Mouse (Mus musculus): ENCODE results near the gene Ppif. TPM values are rescaled to one million over a fixed set of nuclear protein-coding genes. Genes with fewer than 3 reads are reported as not detected.

Gene Ppif
- total and polyA plus RNA-seq, 3 experiments = 244 to 487 (median 288) TPM

GRCm38 (mm10) chr14:25654401-25655197 is 39.4 kb upstream of the Ppif start:
- no peak for TF ChIP-seq POLR2A (IDR thresholded peaks at IDR 0.05; ENCODE audit: insufficient read depth, low read depth, low read length)
- no peak overlapping the region for H3K9ac ChIP-seq (ENCODE audit: low read depth, low read length)
- no peaks in the 10 kb centered on the region for H3K36me3 ChIP-seq (ENCODE audit: control insufficient read depth, insufficient read depth, low read length)
- H3K4me1 ChIP-seq (ENCODE audit: control insufficient read depth, insufficient read depth, low read length) = no peaks in the 10 kb centered on the region
- no peaks in the 10 kb centered on the region for H3K79me2 ChIP-seq (replicated peaks; ENCODE audit: control insufficient read depth, insufficient read depth, low read length)
- H3K27ac ChIP-seq = no peak overlapping the region
- H3K4me3 ChIP-seq = no peak overlapping the region
- intact Hi-C loops (cut with DNase I) = no loop called here
- DNase-seq = no peak
- 94% methylated on average over 14 of the region's 14 CpGs for whole genome bisulfite sequencing
- H3K27me3 ChIP-seq (ENCODE audit: control insufficient read depth, insufficient read depth, low read length) = no peaks in the 10 kb centered on the region

DNA sequence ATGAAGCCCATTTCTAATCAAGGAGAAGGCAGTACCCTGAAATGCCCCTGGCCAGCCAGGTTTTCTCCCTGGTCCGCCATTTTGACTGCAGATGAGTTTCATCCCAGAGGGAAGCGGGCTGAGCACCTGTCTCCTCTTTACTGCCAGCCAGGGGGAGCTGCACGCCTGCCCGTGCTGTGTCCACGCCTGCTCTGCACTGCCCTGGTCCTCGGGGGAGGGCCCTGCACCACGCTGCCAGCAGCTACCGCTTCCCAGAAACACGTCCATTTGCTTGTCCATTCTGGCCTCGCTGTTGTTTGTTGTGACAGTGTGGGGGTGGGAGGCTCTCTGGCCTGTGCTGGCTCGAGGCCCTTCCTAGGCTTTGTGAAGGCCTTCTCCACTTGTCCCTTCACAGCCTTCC is 33.3 kb upstream of the Ppif start:
- no peaks in the 10 kb centered on the region for H3K36me3 ChIP-seq (ENCODE audit: control insufficient read depth, insufficient read depth, low read length)
- intact Hi-C loops (cut with DNase I) = loop anchor here (2.0 kb wide), 1 partner anchor 34 kb away; the partner anchor contains the start of gene Ppif
- H3K27me3 ChIP-seq (ENCODE audit: control insufficient read depth, insufficient read depth, low read length) = no peaks in the 10 kb centered on the region

GRCm38 (mm10) chr14:25661185-25661920 is 32.6 kb upstream of the Ppif start:
- Histone ChIP-seq H3K4me1 (ENCODE audit: control insufficient read depth, insufficient read depth, low read length) (peaks cover 6% of the 10 kb centered on the region; the same call in 1 of the 2 replicates), H3K4me3 (no peak overlapping the region), H3K9ac (ENCODE audit: low read depth, low read length) (no peak overlapping the region), H3K36me3 (ENCODE audit: control insufficient read depth, insufficient read depth, low read length) (no peaks in the 10 kb centered on the region), H3K79me2 (replicated peaks; ENCODE audit: control insufficient read depth, insufficient read depth, low read length) (no peaks in the 10 kb centered on the region), H3K27me3 (ENCODE audit: control insufficient read depth, insufficient read depth, low read length) (no peaks in the 10 kb centered on the region), H3K27ac (no peak overlapping the region; the same call in 1 of the 2 replicates)
- 86% methylated on average over 17 of the region's 17 CpGs for WGBS
- TF ChIP-seq POLR2A (IDR thresholded peaks at IDR 0.05; ENCODE audit: insufficient read depth, low read depth, low read length) = no peak
- no peak for TF ChIP-seq EP300 (IDR thresholded peaks at IDR 0.05; ENCODE audit: insufficient read depth, low read depth, low read length)
- TF ChIP-seq CTCF (IDR thresholded peaks at IDR 0.05) = no peak
- DNase-seq = no peak
- intact Hi-C loops (cut with DNase I) = loop anchor here (2.0 kb wide), 1 partner anchor 33 kb away; the partner anchor contains the start of gene Ppif

More for the DNA sequence above, 33.3 kb upstream of the Ppif start:
- DNase-seq = peak; percentile 56 to 67
- WGBS = 43% methylated on average over 11 of the region's 11 CpGs
- Histone ChIP-seq H3K4me1 (ENCODE audit: control insufficient read depth, insufficient read depth, low read length) (peaks cover 6% of the 10 kb centered on the region; the same call in 1 of the 2 replicates), H3K4me3 (no peak overlapping the region), H3K27ac (peak overlapping the region; percentile 26; the same call in 1 of the 2 replicates), H3K79me2 (replicated peaks; ENCODE audit: control insufficient read depth, insufficient read depth, low read length) (no peaks in the 10 kb centered on the region), H3K9ac (ENCODE audit: low read depth, low read length) (no peak overlapping the region)
- TF ChIP-seq POLR2A (IDR thresholded peaks at IDR 0.05; ENCODE audit: insufficient read depth, low read depth, low read length) = no peak
- peak; percentile 75 for TF ChIP-seq CTCF (IDR thresholded peaks at IDR 0.05)
- TF ChIP-seq EP300 (IDR thresholded peaks at IDR 0.05; ENCODE audit: insufficient read depth, low read depth, low read length) = peak; percentile 61; the same call in 1 of the 2 replicates

GRCm38 (mm10) chr14:25663649-25664309 is 30.2 kb upstream of the Ppif start:
- 62% methylated on average over 7 of the region's 7 CpGs for WGBS
- peak overlapping the region; percentile 72 for H3K27ac ChIP-seq
- H3K9ac ChIP-seq (ENCODE audit: low read depth, low read length) = peak overlapping the region; percentile 8; the same call in 1 of the 2 replicates

DNA sequence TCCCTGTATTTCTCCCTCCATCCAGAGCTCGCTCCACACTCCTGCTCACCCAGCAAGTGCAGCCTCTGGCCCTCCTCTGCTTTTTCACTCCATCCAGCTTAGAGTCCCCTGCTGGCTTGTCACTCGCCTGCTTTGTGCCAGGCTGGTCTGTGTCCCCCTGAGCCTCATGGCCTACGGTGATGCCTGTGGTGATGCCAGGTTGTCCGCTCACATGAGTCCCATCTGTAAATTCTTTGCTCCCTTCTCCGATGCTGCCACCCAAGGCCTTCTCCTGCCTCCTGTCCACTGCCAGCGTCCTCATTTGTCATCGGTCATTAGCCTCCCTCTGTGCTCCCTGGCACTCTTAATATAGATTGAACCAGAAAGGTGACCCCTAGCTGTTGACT is 29.7 kb upstream of the Ppif start:
- Histone ChIP-seq H3K4me3 (no peak overlapping the region), H3K27me3 (ENCODE audit: control insufficient read depth, insufficient read depth, low read length) (no peaks in the 10 kb centered on the region), H3K36me3 (ENCODE audit: control insufficient read depth, insufficient read depth, low read length) (no peaks in the 10 kb centered on the region), H3K27ac (peak overlapping the region; percentile 72), H3K9ac (ENCODE audit: low read depth, low read length) (peak overlapping the region; percentile 8; the same call in 1 of the 2 replicates), H3K4me1 (ENCODE audit: control insufficient read depth, insufficient read depth, low read length) (peaks cover 6% of the 10 kb centered on the region; the same call in 1 of the 2 replicates), H3K79me2 (replicated peaks; ENCODE audit: control insufficient read depth, insufficient read depth, low read length) (no peaks in the 10 kb centered on the region)
- intact Hi-C loops (cut with DNase I) = no loop called here
- WGBS = 69% methylated on average over 7 of the region's 7 CpGs
- no peak for DNase-seq
- TF ChIP-seq POLR2A (IDR thresholded peaks at IDR 0.05; ENCODE audit: insufficient read depth, low read depth, low read length) (no peak), EP300 (IDR thresholded peaks at IDR 0.05; ENCODE audit: insufficient read depth, low read depth, low read length) (0 out of 2 replicates have a peak, but pooled peaks have one; percentile 38)

More at GRCm38 (mm10) chr14:25663649-25664309, 30.2 kb upstream of the Ppif start:
- no peaks in the 10 kb centered on the region for H3K36me3 ChIP-seq (ENCODE audit: control insufficient read depth, insufficient read depth, low read length)
- TF ChIP-seq EP300 (IDR thresholded peaks at IDR 0.05; ENCODE audit: insufficient read depth, low read depth, low read length) = no peak
- H3K4me1 ChIP-seq (ENCODE audit: control insufficient read depth, insufficient read depth, low read length) = peaks cover 6% of the 10 kb centered on the region; the same call in 1 of the 2 replicates
- no peaks in the 10 kb centered on the region for H3K27me3 ChIP-seq (ENCODE audit: control insufficient read depth, insufficient read depth, low read length)
- no peaks in the 10 kb centered on the region for H3K79me2 ChIP-seq (replicated peaks; ENCODE audit: control insufficient read depth, insufficient read depth, low read length)
- no peak for DNase-seq
- no peak overlapping the region for H3K4me3 ChIP-seq
- intact Hi-C loops (cut with DNase I) = no loop called here
